Mouse (Mus musculus): ENCODE results near the gene Rtca. TPM values are rescaled to one million over a fixed set of nuclear protein-coding genes. Genes with fewer than 3 reads are reported as not detected.

The Rtca gene
- polyA plus RNA-seq, 1 experiment from 2014 or later, result 118 TPM

- 95% methylated on average over 12 of the region's 12 CpGs for WGBS
- Histone ChIP-seq H3K4me1 (replicated peaks) (no peaks in the 10 kb centered on the region), H3K36me3 (no peaks in the 10 kb centered on the region), H3K27ac (no peak overlapping the region), H3K27me3 (no peaks in the 10 kb centered on the region), H3K4me2 (replicated peaks) (no peak overlapping the region), H3K9me3 (no peaks in the 10 kb centered on the region), H3K4me3 (replicated peaks) (no peak overlapping the region), H3K9ac (replicated peaks) (no peak overlapping the region)
- no peak for ATAC-seq
Measured at GRCm38 (mm10) chr3:116465709-116466108, 42.3 kb downstream of the Rtca start.

GRCm38 (mm10) chr3:116464318-116464717 is 43.7 kb downstream of the Rtca start:
- Histone ChIP-seq H3K4me2 (replicated peaks) (no peak overlapping the region), H3K9me3 (no peaks in the 10 kb centered on the region), H3K9ac (replicated peaks) (no peak overlapping the region), H3K4me3 (replicated peaks) (no peak overlapping the region), H3K36me3 (no peaks in the 10 kb centered on the region), H3K27me3 (no peaks in the 10 kb centered on the region), H3K27ac (no peak overlapping the region), H3K4me1 (replicated peaks) (no peaks in the 10 kb centered on the region)
- WGBS, result 50% methylated on average over 2 of the region's 2 CpGs
- ATAC-seq, result no peak

- H3K9me3 ChIP-seq, result no peaks in the 10 kb centered on the region
- H3K9ac ChIP-seq (replicated peaks), result no peak overlapping the region
- no peak overlapping the region for H3K27ac ChIP-seq
- no peaks in the 10 kb centered on the region for H3K27me3 ChIP-seq
- WGBS, result 86% methylated on average over 4 of the region's 4 CpGs
- ATAC-seq, result no peak
- H3K4me3 ChIP-seq (replicated peaks), result no peak overlapping the region
- H3K36me3 ChIP-seq, result no peaks in the 10 kb centered on the region
- H3K4me2 ChIP-seq (replicated peaks), result no peak overlapping the region
- H3K4me1 ChIP-seq (replicated peaks), result no peaks in the 10 kb centered on the region
Measured at GRCm38 (mm10) chr3:116461053-116461452, 47.0 kb downstream of the Rtca start.

GRCm38 (mm10) chr3:116454529-116454928 is 53.5 kb downstream of the Rtca start:
- no peak for ATAC-seq
- no peak overlapping the region for H3K9ac ChIP-seq (replicated peaks)
- H3K36me3 ChIP-seq, result no peaks in the 10 kb centered on the region
- H3K27ac ChIP-seq, result no peak overlapping the region
- no peaks in the 10 kb centered on the region for H3K4me1 ChIP-seq (replicated peaks)
- no peak overlapping the region for H3K4me3 ChIP-seq (replicated peaks)
- WGBS, result 83% methylated on average over 1 of the region's 1 CpGs
- no peaks in the 10 kb centered on the region for H3K27me3 ChIP-seq
- no peaks in the 10 kb centered on the region; the same call in 1 of the 2 replicates for H3K9me3 ChIP-seq
- H3K4me2 ChIP-seq (replicated peaks), result no peak overlapping the region

GRCm38 (mm10) chr3:116450741-116451140 is 57.3 kb downstream of the Rtca start:
- Histone ChIP-seq H3K27ac (no peak overlapping the region), H3K36me3 (no peaks in the 10 kb centered on the region), H3K4me3 (replicated peaks) (no peak overlapping the region), H3K9me3 (no peaks in the 10 kb centered on the region; the same call in 1 of the 2 replicates), H3K4me1 (replicated peaks) (no peaks in the 10 kb centered on the region), H3K9ac (replicated peaks) (no peak overlapping the region), H3K4me2 (replicated peaks) (no peak overlapping the region), H3K27me3 (no peaks in the 10 kb centered on the region)
- 78% methylated on average over 3 of the region's 3 CpGs for WGBS
- ATAC-seq, result no peak

- WGBS, result 94% methylated on average over 9 of the region's 9 CpGs
- Histone ChIP-seq H3K27ac (no peak overlapping the region), H3K27me3 (no peaks in the 10 kb centered on the region), H3K4me2 (replicated peaks) (no peak overlapping the region), H3K36me3 (no peaks in the 10 kb centered on the region), H3K4me3 (replicated peaks) (no peak overlapping the region), H3K9ac (replicated peaks) (no peak overlapping the region), H3K9me3 (no peaks in the 10 kb centered on the region), H3K4me1 (replicated peaks) (no peaks in the 10 kb centered on the region)
- ATAC-seq, result no peak
Measured at GRCm38 (mm10) chr3:116444327-116444726, 63.7 kb downstream of the Rtca start.

- Histone ChIP-seq H3K4me2 (replicated peaks) (no peak overlapping the region), H3K27me3 (no peaks in the 10 kb centered on the region), H3K4me3 (replicated peaks) (no peak overlapping the region), H3K4me1 (replicated peaks) (no peaks in the 10 kb centered on the region), H3K36me3 (no peaks in the 10 kb centered on the region), H3K9me3 (no peaks in the 10 kb centered on the region), H3K27ac (no peak overlapping the region), H3K9ac (replicated peaks) (no peak overlapping the region)
- no peak for ATAC-seq
- WGBS, result 94% methylated on average over 1 of the region's 1 CpGs
Measured at GRCm38 (mm10) chr3:116442788-116443187, 65.2 kb downstream of the Rtca start.

GRCm38 (mm10) chr3:116441518-116442205 is 66.3 kb downstream of the Rtca start:
- H3K4me3 ChIP-seq (replicated peaks), result no peak overlapping the region
- H3K27ac ChIP-seq, result no peak overlapping the region
- no peak for ATAC-seq
- H3K27me3 ChIP-seq, result no peaks in the 10 kb centered on the region
- H3K9ac ChIP-seq (replicated peaks), result no peak overlapping the region
- WGBS, result 92% methylated on average over 15 of the region's 15 CpGs
- H3K9me3 ChIP-seq, result no peaks in the 10 kb centered on the region
- H3K4me2 ChIP-seq (replicated peaks), result no peak overlapping the region
- no peaks in the 10 kb centered on the region for H3K4me1 ChIP-seq (replicated peaks)
- H3K36me3 ChIP-seq, result no peaks in the 10 kb centered on the region

GRCm38 (mm10) chr3:116440066-116440997 is 67.7 kb downstream of the Rtca start:
- WGBS, result 57% methylated on average over 8 of the region's 8 CpGs

More at GRCm38 (mm10) chr3:116440066-116440997, 67.7 kb downstream of the Rtca start:
- H3K27me3 ChIP-seq, result no peaks in the 10 kb centered on the region
- no peaks in the 10 kb centered on the region for H3K4me1 ChIP-seq (replicated peaks)
- ATAC-seq, result no peak
- no peak overlapping the region for H3K4me3 ChIP-seq (replicated peaks)
- H3K9ac ChIP-seq (replicated peaks), result no peak overlapping the region
- H3K9me3 ChIP-seq, result no peaks in the 10 kb centered on the region
- no peaks in the 10 kb centered on the region for H3K36me3 ChIP-seq
- no peak overlapping the region for H3K4me2 ChIP-seq (replicated peaks)
- no peak overlapping the region for H3K27ac ChIP-seq

Other genes starting within 250 kb of the Rtca start
- 9.4 and 9.8 TPM in 2 replicates for gene Cdc14a, start 84.2 kb downstream of the Rtca start, polyA plus RNA-seq (2015; fragmentation: Nextera tagmentation; extraction: Ambion mirVana)
- 11.5 and 11.9 TPM in 2 replicates for gene Dbt, start 4.9 kb upstream of the Rtca start, polyA plus RNA-seq (2015; fragmentation: Nextera tagmentation; extraction: Ambion mirVana)
- gene Lrrc39, start 54.8 kb upstream of the Rtca start, polyA plus RNA-seq (2015; fragmentation: Nextera tagmentation; extraction: Ambion mirVana), result 0.51 and 0.71 TPM in 2 replicates
- 23.5 and 25.1 TPM in 2 replicates for gene Sass6, start 86.8 kb upstream of the Rtca start, polyA plus RNA-seq (2015; fragmentation: Nextera tagmentation; extraction: Ambion mirVana)
- 28.5 and 33.6 TPM in 2 replicates for gene Trmt13, start 106.4 kb upstream of the Rtca start, polyA plus RNA-seq (2015; fragmentation: Nextera tagmentation; extraction: Ambion mirVana)
- 65.4 and 67.9 TPM in 2 replicates for gene Mfsd14a, start 154.5 kb upstream of the Rtca start, polyA plus RNA-seq (2015; fragmentation: Nextera tagmentation; extraction: Ambion mirVana)
- not detected in 2 replicates for gene Gm43191, start 173.1 kb upstream of the Rtca start, polyA plus RNA-seq (2015; fragmentation: Nextera tagmentation; extraction: Ambion mirVana)
- gene Slc35a3, start 204.6 kb upstream of the Rtca start, polyA plus RNA-seq (2015; fragmentation: Nextera tagmentation; extraction: Ambion mirVana), result 6.3 and 7.2 TPM in 2 replicates

Measured in midbrain, embryonic 13.5 days (tissue).